Mouse (Mus musculus) brown adipose tissue, adult 24 weeks (tissue): ENCODE data around the gene Fosl2. TPM values are rescaled to one million over a fixed set of nuclear protein-coding genes. Genes with fewer than 3 reads are reported as not detected.

Experiments
- H3K27ac ChIP-seq: fragments of 200-500 bp; replicated peaks from 2 replicates; pipeline ENCODE4 v1.5.1; 2012; ENCODE audit warnings: low read depth, mild to moderate bottlenecking, low read length
- H3K4me1 ChIP-seq: fragments of 200-500 bp; 2 replicates; pipeline ENCODE4 v1.6.1; 2012; ENCODE audit warnings: low read length, mixed read lengths; ENCODE audit not compliant: control insufficient read depth, insufficient read depth, insufficient read length
- H3K4me3 ChIP-seq: fragments of 200-500 bp; 2 replicates; pipeline ENCODE4 v1.5.1; 2012; ENCODE audit warnings: low read depth, mild to moderate bottlenecking, low read length, moderate library complexity; ENCODE audit not compliant: insufficient read depth
- polyA plus RNA-seq: library from polyadenylated mRNA; stranded (reverse); fragments of >200 nt; gene quantifications from 2 replicates; pipeline ENCODE4 v1.2.4, GENCODE M21; 2012; ENCODE audit not compliant: missing spikeins, insufficient read depth, insufficient read length

Gene Fosl2
- polyA plus RNA-seq, 1 experiment: 20.0 TPM

GRCm38 (mm10) chr5:32187717-32188116 lies 52.1 kb downstream of the Fosl2 start:
- H3K4me1 ChIP-seq: peaks cover 5% of the 10 kb centered on the region; the same call in 1 of the 2 replicates
- no peak overlapping the region for H3K27ac ChIP-seq
- H3K4me3 ChIP-seq: no peak overlapping the region

GRCm38 (mm10) chr5:32191259-32191658 lies 55.7 kb downstream of the Fosl2 start:
- no peak overlapping the region for H3K27ac ChIP-seq
- H3K4me1 ChIP-seq: peaks cover 3% of the 10 kb centered on the region; the same call in 1 of the 2 replicates
- no peak overlapping the region for H3K4me3 ChIP-seq

GRCm38 (mm10) chr5:32192016-32192845 lies 56.6 kb downstream of the Fosl2 start:
- Histone ChIP-seq H3K4me3 (no peak overlapping the region), H3K27ac (peak overlapping the region; percentile 26), H3K4me1 (peaks cover 3% of the 10 kb centered on the region; the same call in 1 of the 2 replicates)

- Histone ChIP-seq H3K4me3 (no peak overlapping the region), H3K4me1 (peaks cover 3% of the 10 kb centered on the region; the same call in 1 of the 2 replicates), H3K27ac (no peak overlapping the region)
Measured at GRCm38 (mm10) chr5:32194236-32194635, 58.6 kb downstream of the Fosl2 start.

GRCm38 (mm10) chr5:32195857-32196609 lies 60.4 kb downstream of the Fosl2 start:
- Histone ChIP-seq H3K4me1 (peaks cover 3% of the 10 kb centered on the region; the same call in 1 of the 2 replicates), H3K4me3 (no peak overlapping the region), H3K27ac (0 out of 2 replicates have a peak overlapping the region, but pooled peaks have one; percentile 19)

GRCm38 (mm10) chr5:32197698-32198097 lies 62.1 kb downstream of the Fosl2 start:
- no peak overlapping the region for H3K27ac ChIP-seq
- no peak overlapping the region for H3K4me3 ChIP-seq
- H3K4me1 ChIP-seq: no peaks in the 10 kb centered on the region

- no peak overlapping the region for H3K27ac ChIP-seq
- H3K4me3 ChIP-seq: no peak overlapping the region
- no peaks in the 10 kb centered on the region for H3K4me1 ChIP-seq
Measured at GRCm38 (mm10) chr5:32199136-32199535, 63.5 kb downstream of the Fosl2 start.

- Histone ChIP-seq H3K4me1 (no peaks in the 10 kb centered on the region), H3K27ac (no peak overlapping the region), H3K4me3 (no peak overlapping the region)
Measured at GRCm38 (mm10) chr5:32199594-32199993, 64.0 kb downstream of the Fosl2 start.

- no peak overlapping the region for H3K4me3 ChIP-seq
- H3K27ac ChIP-seq: no peak overlapping the region
- no peaks in the 10 kb centered on the region for H3K4me1 ChIP-seq
Measured at GRCm38 (mm10) chr5:32204653-32205052, 69.1 kb downstream of the Fosl2 start.

- no peaks in the 10 kb centered on the region; the same call in 1 of the 2 replicates for H3K4me1 ChIP-seq
- H3K27ac ChIP-seq: no peak overlapping the region
- H3K4me3 ChIP-seq: no peak overlapping the region
Measured at GRCm38 (mm10) chr5:32206726-32207125, 71.1 kb downstream of the Fosl2 start.

Other genes with a start within 250 kb of the Fosl2 start
- gene Plb1, start 96.9 kb downstream of the Fosl2 start, polyA plus RNA-seq: not detected in 2 replicates